ENCODE assay signal across 17 mouse cellular contexts in the genomic region with DNA sequence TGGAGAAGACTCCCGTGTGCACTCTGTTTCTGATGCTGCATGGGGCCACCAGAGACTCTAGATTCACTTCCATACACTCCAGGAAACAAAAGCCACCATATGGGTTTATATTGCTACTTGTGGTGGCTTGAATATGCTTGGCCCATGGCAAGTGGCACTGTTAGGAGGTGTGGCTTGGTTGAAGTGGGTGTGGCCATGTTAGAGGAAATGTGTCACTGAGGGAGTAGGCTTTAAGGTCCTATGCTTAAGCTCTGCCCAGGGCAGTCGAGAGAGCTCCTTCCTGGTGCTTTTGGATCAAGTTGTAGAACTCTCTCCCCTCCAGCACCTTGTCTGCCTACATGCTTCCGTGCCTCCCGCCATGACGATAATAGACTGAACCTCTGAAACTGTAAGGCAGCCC.
"Had no signal": no experiment of that assay in that cellular context is flagged by ENCODE, and none has a peak within 500 bp of the region (broad histone marks: within the 10 kb centered on the region; RNA-seq: fewer than 3 reads in every experiment).

No protein-coding gene starts in this region.

- ATAC-seq: hindbrain, embryonic 16.5 days; inflammation-experienced regulatory T-cells, adult 6 months; intestine, embryonic 15.5 days; intestine, postnatal 0 days had no signal

- DNase-seq: gastrocnemius, adult 2 months; gastrocnemius, postnatal 10 days; gastrocnemius, postnatal 25 days; heart, adult 2 months; heart, postnatal 10 days; heart, postnatal 4 days; kidney, adult 18-20 months; kidney, adult 8-10 months; kidney, postnatal 10 days; kidney, postnatal 25 days; kidney, postnatal 4 days; liver; liver, embryonic 13.5 days had no signal
